Mouse (Mus musculus) kidney, adult 2 months (tissue): Measurements from ENCODE around the gene Ids. TPM values are rescaled to one million over a fixed set of nuclear protein-coding genes. Genes with fewer than 3 reads are reported as not detected.

Experiments
- DNase-seq: peaks from one replicate; pipeline ENCODE4 v3.0.0; 2021
- H3K27ac ChIP-seq: fragments of 200-500 bp; 2 replicates; pipeline ENCODE4 v1.5.1; 2012; ENCODE audit warnings: low read depth, low read length, control low read depth, inconsistent platforms; ENCODE audit not compliant: insufficient read depth
- H3K27me3 ChIP-seq: fragments of 200-500 bp; replicated peaks from 2 replicates; pipeline ENCODE4 v1.6.1; 2012; ENCODE audit warnings: mild to moderate bottlenecking, moderate library complexity, low read length, inconsistent platforms; ENCODE audit not compliant: control insufficient read depth, insufficient read depth
- H3K36me3 ChIP-seq: fragments of 200-500 bp; 2 replicates; pipeline ENCODE4 v1.6.1; 2012; ENCODE audit warnings: mild to moderate bottlenecking, moderate library complexity, low read length, inconsistent platforms; ENCODE audit not compliant: control insufficient read depth, insufficient read depth
- H3K4me1 ChIP-seq: fragments of 200-500 bp; 2 replicates; pipeline ENCODE4 v1.6.1; 2011; ENCODE audit warnings: low read length; ENCODE audit not compliant: control insufficient read depth, insufficient read depth
- H3K4me3 ChIP-seq: fragments of 200-500 bp; 2 replicates; pipeline ENCODE4 v1.5.1; 2011; ENCODE audit warnings: mild to moderate bottlenecking, low read depth, low read length, control low read depth; ENCODE audit not compliant: insufficient read depth
- CTCF ChIP-seq: fragments of 200-500 bp; conservative IDR thresholded peaks from 2 replicates; pipeline ENCODE4 v1.5.1; 2011; ENCODE audit warnings: low read depth, mild to moderate bottlenecking, control low read depth, low read length, moderate library complexity, mixed read lengths; ENCODE audit not compliant: insufficient read depth, insufficient read length
- POLR2A ChIP-seq: fragments of 200-500 bp; IDR thresholded peaks from one replicate; pipeline ENCODE4 v1.6.1; 2011; ENCODE audit warnings: low read depth, low read length, control low read depth
- WGBS: fragments of 180-500 bp; shearing (Covaris S2); methylation state at CpG from one replicate; pipeline ENCODE4 v1.1.7; 2018; 5-methylcytosine and 5-hydroxymethylcytosine counted together
- polyA plus RNA-seq: library from polyadenylated mRNA; depleted of rRNA; stranded (reverse); fragments of >200 nt; gene quantifications from 2 replicates; pipeline ENCODE4 v1.2.3, GENCODE M21; 2012; rRNA removed

The Ids gene
- polyA plus RNA-seq, 1 experiment = 42.4 TPM

DNA sequence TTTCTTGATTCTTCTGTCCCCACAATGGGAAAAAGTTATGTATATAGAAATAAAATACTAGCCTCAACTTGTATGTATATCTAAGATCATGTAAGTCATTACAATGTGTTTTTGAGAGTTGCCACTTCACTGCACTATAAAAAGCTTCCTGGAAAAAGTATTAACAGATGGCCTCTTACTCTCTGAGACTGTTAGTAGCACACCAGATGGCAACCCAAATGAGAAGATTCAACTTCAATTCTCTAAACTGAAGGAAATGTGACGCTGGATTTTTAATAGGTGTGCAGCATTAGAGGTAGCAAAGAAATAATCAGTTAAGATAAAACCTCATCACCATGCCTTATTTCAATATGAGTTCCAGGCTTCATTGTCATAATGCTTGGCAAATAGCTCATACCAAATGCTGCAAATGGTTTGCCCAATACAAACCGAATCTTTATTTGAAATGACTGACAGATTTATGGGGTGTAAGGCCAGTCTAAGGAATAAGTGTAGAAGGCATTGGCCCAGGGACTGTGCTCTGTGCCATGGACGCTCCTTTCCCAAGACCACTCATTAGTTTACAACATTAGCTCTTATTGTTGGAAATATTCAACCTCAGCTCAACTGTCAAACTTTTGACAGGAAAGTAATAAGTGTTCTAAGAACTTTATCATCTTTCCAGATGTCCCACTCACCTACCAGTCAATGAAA lies 49.8 kb downstream of the Ids start:
- TF ChIP-seq POLR2A (no peak), CTCF (no peak)
- DNase-seq = no peak
- H3K27ac ChIP-seq = no peak overlapping the region
- no peak overlapping the region for H3K4me3 ChIP-seq
- H3K4me1 ChIP-seq = no peaks in the 10 kb centered on the region
- WGBS = 78% methylated on average over 3 of the region's 3 CpGs
- no peaks in the 10 kb centered on the region for H3K27me3 ChIP-seq
- H3K36me3 ChIP-seq = no peaks in the 10 kb centered on the region

Other genes with a start within 250 kb of the Ids start
- gene 1110012L19Rik, start 20.8 kb upstream of the Ids start, polyA plus RNA-seq = 9.2 and 12.3 TPM in 2 replicates
- 39.5 and 40.3 TPM in 2 replicates for gene Tmem185a, start 112.1 kb upstream of the Ids start, polyA plus RNA-seq